Mouse (Mus musculus): ENCODE data around the gene Bicdl1. TPM values are rescaled to one million over a fixed set of nuclear protein-coding genes. Genes with fewer than 3 reads are reported as not detected.

Gene Bicdl1
- total and polyA plus RNA-seq, 2 experiments from 2014 or later: 6.9 to 9.0 TPM

DNA sequence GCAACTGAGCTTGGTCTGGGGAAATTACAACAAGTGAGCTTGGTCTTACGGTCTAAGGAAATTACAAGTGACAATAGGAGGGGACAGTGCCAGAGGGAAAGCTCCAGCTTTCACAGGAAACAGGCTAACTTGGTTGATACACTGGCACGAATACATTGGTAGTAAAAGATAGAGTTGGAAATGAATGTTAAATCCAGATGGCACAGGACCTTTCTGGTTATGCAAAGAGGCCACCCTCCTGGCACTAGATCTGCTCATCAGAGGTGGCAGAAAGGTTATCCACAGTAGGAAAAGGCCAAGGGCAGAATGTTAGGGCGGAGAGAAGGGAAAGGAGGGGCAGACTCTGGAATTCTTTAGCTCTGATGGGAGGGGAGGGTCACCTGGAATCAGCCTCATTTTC, 22.5 kb downstream of the Bicdl1 start:
- WGBS: 44% methylated on average over 3 of the region's 3 CpGs

DNA sequence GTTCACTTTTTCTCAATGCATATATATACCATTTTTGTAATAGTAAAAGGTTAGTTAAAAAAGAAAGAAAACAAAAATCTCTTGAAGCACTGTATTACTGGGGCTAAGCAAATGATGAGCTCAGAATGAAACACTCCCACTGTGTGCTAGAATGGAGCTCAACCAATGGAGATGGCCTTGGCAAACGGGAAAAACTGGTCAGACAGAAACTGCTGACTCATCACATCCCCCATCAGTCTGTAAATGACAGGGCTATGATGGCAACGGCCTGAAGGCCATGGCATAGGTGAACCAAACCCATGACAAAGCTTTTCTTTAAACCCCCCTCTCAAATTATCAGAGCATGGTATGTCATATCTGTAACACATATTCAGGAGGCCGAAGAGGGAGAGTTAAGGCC, 29.4 kb downstream of the Bicdl1 start:
- Histone ChIP-seq H3K4me3 (ENCODE audit: low read depth, low read length) (no peak overlapping the region), H3K27me3 (ENCODE audit: control insufficient read depth, insufficient read depth, low read length) (no peaks in the 10 kb centered on the region), H3K9ac (replicated peaks; ENCODE audit: low read depth, low read length) (no peak overlapping the region), H3K9me3 (replicated peaks; ENCODE audit: control insufficient read depth, low read length) (no peaks in the 10 kb centered on the region), H3K27ac (ENCODE audit: low read depth) (no peak overlapping the region), H3K36me3 (replicated peaks; ENCODE audit: control insufficient read depth, insufficient read depth, low read length) (no peaks in the 10 kb centered on the region), H3K4me1 (ENCODE audit: control insufficient read depth, insufficient read depth) (no peaks in the 10 kb centered on the region), H3K4me2 (ENCODE audit: low read depth, low read length) (no peak overlapping the region)
- DNase-seq (ENCODE audit: low spot score) (no peak), ATAC-seq (ENCODE audit: insufficient read depth, low read depth) (no peak)
- TF ChIP-seq CTCF (IDR thresholded peaks at IDR 0.05; ENCODE audit: low read depth) (no peak), EP300 (IDR thresholded peaks at IDR 0.05; ENCODE audit: low read depth) (no peak)
- 58% methylated on average over 3 of the region's 3 CpGs for WGBS

More for the DNA sequence above, 22.5 kb downstream of the Bicdl1 start:
- Histone ChIP-seq H3K9me3 (replicated peaks; ENCODE audit: control insufficient read depth, low read length) (no peaks in the 10 kb centered on the region), H3K27me3 (ENCODE audit: control insufficient read depth, insufficient read depth, low read length) (no peaks in the 10 kb centered on the region), H3K4me3 (ENCODE audit: low read depth, low read length) (no peak overlapping the region), H3K4me1 (ENCODE audit: control insufficient read depth, insufficient read depth) (no peaks in the 10 kb centered on the region), H3K4me2 (ENCODE audit: low read depth, low read length) (no peak overlapping the region), H3K27ac (ENCODE audit: low read depth) (no peak overlapping the region), H3K9ac (replicated peaks; ENCODE audit: low read depth, low read length) (no peak overlapping the region), H3K36me3 (replicated peaks; ENCODE audit: control insufficient read depth, insufficient read depth, low read length) (no peaks in the 10 kb centered on the region)
- TF ChIP-seq CTCF (IDR thresholded peaks at IDR 0.05; ENCODE audit: low read depth) (no peak), EP300 (IDR thresholded peaks at IDR 0.05; ENCODE audit: low read depth) (no peak)
- ATAC-seq (ENCODE audit: insufficient read depth, low read depth): no peak
- no peak for DNase-seq (ENCODE audit: low spot score)

DNA sequence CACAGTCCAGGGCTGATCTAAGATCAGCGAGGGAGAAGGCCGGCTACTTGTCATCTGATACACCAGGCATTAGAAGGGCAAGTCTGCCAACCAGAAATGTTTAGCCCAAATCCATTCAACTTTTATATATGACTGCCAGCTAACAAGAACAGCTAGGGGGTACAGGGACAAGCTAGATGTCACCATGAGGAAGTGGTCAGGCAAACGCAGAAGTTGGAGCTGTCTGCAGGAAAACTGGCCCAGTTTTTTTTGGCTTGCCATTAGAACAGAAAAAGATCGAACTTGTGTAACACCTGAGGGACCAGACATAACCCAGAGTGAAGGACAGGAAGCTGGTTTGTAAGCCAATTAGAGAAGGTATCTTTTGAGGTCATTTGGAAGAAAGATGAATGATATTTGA, 30.2 kb downstream of the Bicdl1 start:
- 68% methylated on average over 4 of the region's 4 CpGs for WGBS
- Histone ChIP-seq H3K9ac (replicated peaks; ENCODE audit: low read depth, low read length) (no peak overlapping the region), H3K4me2 (ENCODE audit: low read depth, low read length) (no peak overlapping the region), H3K36me3 (replicated peaks; ENCODE audit: control insufficient read depth, insufficient read depth, low read length) (no peaks in the 10 kb centered on the region), H3K4me1 (ENCODE audit: control insufficient read depth, insufficient read depth) (no peaks in the 10 kb centered on the region), H3K4me3 (ENCODE audit: low read depth, low read length) (no peak overlapping the region), H3K27ac (ENCODE audit: low read depth) (no peak overlapping the region), H3K27me3 (ENCODE audit: control insufficient read depth, insufficient read depth, low read length) (no peaks in the 10 kb centered on the region), H3K9me3 (replicated peaks; ENCODE audit: control insufficient read depth, low read length) (no peaks in the 10 kb centered on the region)
- DNase-seq (ENCODE audit: low spot score) (no peak), ATAC-seq (ENCODE audit: insufficient read depth, low read depth) (no peak)
- TF ChIP-seq EP300 (IDR thresholded peaks at IDR 0.05; ENCODE audit: low read depth) (no peak), CTCF (IDR thresholded peaks at IDR 0.05; ENCODE audit: low read depth) (no peak)

DNA sequence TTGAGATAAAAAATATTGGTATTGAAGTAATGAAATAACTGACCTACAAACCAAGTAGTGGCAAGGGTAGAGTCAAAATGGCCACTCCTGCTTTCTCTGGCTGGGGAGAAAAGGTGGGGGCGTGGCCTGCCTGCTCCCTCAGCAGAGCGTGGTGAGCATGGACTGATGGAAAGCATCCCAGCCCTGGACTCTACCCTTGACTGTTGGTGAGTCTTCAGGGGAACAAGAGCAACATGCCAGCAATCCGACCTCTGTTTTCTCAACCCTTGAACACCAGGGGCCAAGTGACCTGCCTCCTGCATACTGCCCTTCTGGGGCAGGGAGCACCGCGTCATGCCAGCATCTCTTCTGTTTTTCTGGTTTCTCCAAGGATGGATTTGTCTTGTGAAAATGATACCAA, 34.6 kb downstream of the Bicdl1 start:
- H3K4me3 ChIP-seq (ENCODE audit: low read depth, low read length): no peak overlapping the region
- DNase-seq (ENCODE audit: low spot score): no peak
- no peak overlapping the region for H3K27ac ChIP-seq (ENCODE audit: low read depth)
- WGBS: 70% methylated on average over 5 of the region's 5 CpGs
- ATAC-seq (ENCODE audit: insufficient read depth, low read depth): no peak
- H3K27me3 ChIP-seq (ENCODE audit: control insufficient read depth, insufficient read depth, low read length): no peaks in the 10 kb centered on the region
- H3K9ac ChIP-seq (replicated peaks; ENCODE audit: low read depth, low read length): no peak overlapping the region
- TF ChIP-seq EP300 (IDR thresholded peaks at IDR 0.05; ENCODE audit: low read depth) (no peak), CTCF (IDR thresholded peaks at IDR 0.05; ENCODE audit: low read depth) (no peak)
- H3K4me1 ChIP-seq (ENCODE audit: control insufficient read depth, insufficient read depth): no peaks in the 10 kb centered on the region
- no peak overlapping the region for H3K4me2 ChIP-seq (ENCODE audit: low read depth, low read length)
- no peaks in the 10 kb centered on the region for H3K36me3 ChIP-seq (replicated peaks; ENCODE audit: control insufficient read depth, insufficient read depth, low read length)
- H3K9me3 ChIP-seq (replicated peaks; ENCODE audit: control insufficient read depth, low read length): no peaks in the 10 kb centered on the region

DNA sequence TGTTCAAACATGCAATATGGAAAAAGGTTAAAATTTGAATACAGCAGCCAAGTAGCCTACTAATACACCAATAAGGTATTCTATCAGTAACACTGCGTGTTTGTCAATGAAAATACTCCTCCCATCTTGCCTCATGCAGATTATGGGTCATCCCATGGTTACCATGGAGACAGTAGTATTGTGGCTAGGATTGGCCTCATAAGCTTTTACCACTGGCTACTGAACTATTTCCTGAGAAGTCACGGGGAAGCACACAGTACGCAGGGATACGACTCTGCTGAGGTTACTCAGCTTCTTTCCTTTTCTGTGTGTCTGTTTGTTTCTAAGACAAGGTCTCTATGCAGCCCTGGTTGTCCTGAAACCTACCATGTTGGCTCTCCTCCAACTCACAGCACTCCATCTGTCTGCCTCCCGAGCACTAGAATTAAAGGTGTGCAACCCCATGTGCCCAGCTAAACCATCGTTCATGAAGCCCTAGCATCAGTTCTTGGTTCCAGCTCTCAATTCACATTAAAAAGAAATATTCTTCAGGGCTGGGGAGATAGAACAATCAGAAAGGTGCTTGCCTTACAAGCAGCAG, 36.1 kb downstream of the Bicdl1 start:
- DNase-seq (ENCODE audit: low spot score) (no peak), ATAC-seq (ENCODE audit: insufficient read depth, low read depth) (no peak)
- Histone ChIP-seq H3K9ac (replicated peaks; ENCODE audit: low read depth, low read length) (no peak overlapping the region), H3K4me3 (ENCODE audit: low read depth, low read length) (no peak overlapping the region), H3K27ac (ENCODE audit: low read depth) (no peak overlapping the region), H3K4me2 (ENCODE audit: low read depth, low read length) (no peak overlapping the region), H3K36me3 (replicated peaks; ENCODE audit: control insufficient read depth, insufficient read depth, low read length) (no peaks in the 10 kb centered on the region), H3K9me3 (replicated peaks; ENCODE audit: control insufficient read depth, low read length) (no peaks in the 10 kb centered on the region), H3K4me1 (ENCODE audit: control insufficient read depth, insufficient read depth) (no peaks in the 10 kb centered on the region), H3K27me3 (ENCODE audit: control insufficient read depth, insufficient read depth, low read length) (no peaks in the 10 kb centered on the region)
- 68% methylated on average over 6 of the region's 6 CpGs for WGBS
- TF ChIP-seq CTCF (IDR thresholded peaks at IDR 0.05; ENCODE audit: low read depth): no peak
- no peak for TF ChIP-seq EP300 (IDR thresholded peaks at IDR 0.05; ENCODE audit: low read depth)

DNA sequence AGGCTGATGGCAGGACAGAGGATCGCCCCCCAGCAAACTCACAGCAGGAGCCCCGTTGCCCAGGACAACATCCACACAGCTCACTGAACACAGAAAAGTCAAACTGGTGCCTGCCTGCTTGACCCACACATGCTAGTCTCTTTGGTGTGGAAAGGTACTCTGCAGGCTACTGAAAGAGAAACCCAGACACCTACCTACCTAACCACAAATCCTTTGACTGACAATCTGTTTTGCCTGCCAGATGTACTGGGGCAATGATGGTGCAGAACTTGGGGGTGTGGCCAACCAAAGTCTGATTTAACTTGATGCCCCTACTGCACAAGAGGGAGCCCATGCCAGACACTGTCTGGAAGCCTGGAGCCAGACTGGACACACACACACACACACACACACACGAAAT, 38.1 kb downstream of the Bicdl1 start:
- ATAC-seq (ENCODE audit: insufficient read depth, low read depth) (no peak), DNase-seq (ENCODE audit: low spot score) (no peak)
- WGBS: 61% methylated on average over 3 of the region's 3 CpGs
- H3K27ac ChIP-seq (ENCODE audit: low read depth): no peak overlapping the region
- H3K4me3 ChIP-seq (ENCODE audit: low read depth, low read length): no peak overlapping the region
- no peak for TF ChIP-seq EP300 (IDR thresholded peaks at IDR 0.05; ENCODE audit: low read depth)
- no peak for TF ChIP-seq CTCF (IDR thresholded peaks at IDR 0.05; ENCODE audit: low read depth)
- no peak overlapping the region for H3K9ac ChIP-seq (replicated peaks; ENCODE audit: low read depth, low read length)
- H3K4me1 ChIP-seq (ENCODE audit: control insufficient read depth, insufficient read depth): no peaks in the 10 kb centered on the region
- H3K9me3 ChIP-seq (replicated peaks; ENCODE audit: control insufficient read depth, low read length): no peaks in the 10 kb centered on the region
- no peak overlapping the region for H3K4me2 ChIP-seq (ENCODE audit: low read depth, low read length)
- H3K27me3 ChIP-seq (ENCODE audit: control insufficient read depth, insufficient read depth, low read length): no peaks in the 10 kb centered on the region
- no peaks in the 10 kb centered on the region for H3K36me3 ChIP-seq (replicated peaks; ENCODE audit: control insufficient read depth, insufficient read depth, low read length)

Measured in heart, postnatal 0 days (tissue).